Mouse (Mus musculus) ES-Bruce4 (cell line): ENCODE measurements at regions not wholly inside any gene's neighbourhood (a gene's known extent, or its start where the extent isn't known, plus 50 kb on each side); places are given as distances from the start of the nearest gene placed in this dataset.

Experiments
- H3K27ac ChIP-seq: 2 replicates; pipeline ENCODE4 v1.5.1; 2012; ENCODE audit warnings: low read length, inconsistent platforms; ENCODE audit not compliant: insufficient read depth
- H3K27me3 ChIP-seq: 2 replicates; pipeline ENCODE4 v1.6.1; 2012; ENCODE audit warnings: mild to moderate bottlenecking, low read length, inconsistent platforms; ENCODE audit not compliant: control insufficient read depth, poor library complexity, insufficient read depth, severe bottlenecking
- H3K36me3 ChIP-seq: 2 replicates; pipeline ENCODE4 v1.6.1; 2012; ENCODE audit warnings: inconsistent platforms, mild to moderate bottlenecking, low read length, moderate library complexity; ENCODE audit not compliant: control insufficient read depth, poor library complexity, insufficient read depth, severe bottlenecking
- H3K4me1 ChIP-seq: one replicate; pipeline ENCODE4 v1.8.1; 2011; ENCODE audit warnings: low read length; ENCODE audit not compliant: control insufficient read depth, insufficient read depth
- H3K4me3 ChIP-seq: 2 replicates; pipeline ENCODE4 v1.5.1; 2011; ENCODE audit warnings: low read depth, mild to moderate bottlenecking, low read length
- H3K9ac ChIP-seq: 2 replicates; pipeline ENCODE4 v1.6.1; 2012; ENCODE audit warnings: low read depth, mild to moderate bottlenecking, inconsistent platforms; ENCODE audit not compliant: poor library complexity, severe bottlenecking
- H3K9me3 ChIP-seq: replicated peaks from 2 replicates; pipeline ENCODE4 v1.6.1; 2012; ENCODE audit warnings: mild to moderate bottlenecking, low read length, inconsistent platforms; ENCODE audit not compliant: control insufficient read depth, poor library complexity, insufficient read depth, severe bottlenecking
- CTCF ChIP-seq: IDR thresholded peaks from one replicate; pipeline ENCODE4 v1.8.1; 2011; ENCODE audit warnings: low read depth, low read length
- EP300 ChIP-seq: IDR thresholded peaks from 2 replicates; pipeline ENCODE4 v1.6.1; 2011; ENCODE audit warnings: low read depth, low read length; ENCODE audit not compliant: insufficient read depth
- POLR2A ChIP-seq: IDR thresholded peaks from one replicate; pipeline ENCODE4 v1.8.1; 2011; ENCODE audit warnings: low read length; ENCODE audit not compliant: insufficient read depth

- Histone ChIP-seq H3K4me1 (no peaks in the 10 kb centered on the region), H3K27ac (no peak overlapping the region), H3K36me3 (no peaks in the 10 kb centered on the region), H3K4me3 (no peak overlapping the region), H3K9me3 (no peaks in the 10 kb centered on the region), H3K9ac (no peak overlapping the region), H3K27me3 (no peaks in the 10 kb centered on the region)
- TF ChIP-seq CTCF (no peak), EP300 (no peak), POLR2A (no peak)
Measured at GRCm38 (mm10) chr9:50024820-50025219, 226.1 kb upstream of the Ncam1 start.

- H3K27me3 ChIP-seq = no peaks in the 10 kb centered on the region
- no peaks in the 10 kb centered on the region for H3K36me3 ChIP-seq
- H3K9me3 ChIP-seq = no peaks in the 10 kb centered on the region
- H3K27ac ChIP-seq = no peak overlapping the region
- no peak overlapping the region for H3K9ac ChIP-seq
- no peaks in the 10 kb centered on the region for H3K4me1 ChIP-seq
- no peak for TF ChIP-seq EP300
- no peak for TF ChIP-seq POLR2A
- TF ChIP-seq CTCF = no peak
- no peak overlapping the region for H3K4me3 ChIP-seq
Measured at GRCm38 (mm10) chr9:50013602-50014001, 214.9 kb upstream of the Ncam1 start.

- Histone ChIP-seq H3K9me3 (no peaks in the 10 kb centered on the region), H3K9ac (no peak overlapping the region), H3K27ac (no peak overlapping the region), H3K4me1 (no peaks in the 10 kb centered on the region), H3K4me3 (no peak overlapping the region), H3K36me3 (no peaks in the 10 kb centered on the region), H3K27me3 (no peaks in the 10 kb centered on the region)
- TF ChIP-seq CTCF (no peak), POLR2A (no peak), EP300 (no peak)
Measured at GRCm38 (mm10) chr9:50005757-50006576, 207.2 kb upstream of the Ncam1 start.

GRCm38 (mm10) chr9:50002695-50003094 is 204.0 kb upstream of the Ncam1 start:
- Histone ChIP-seq H3K4me3 (no peak overlapping the region), H3K27ac (no peak overlapping the region), H3K4me1 (no peaks in the 10 kb centered on the region), H3K36me3 (no peaks in the 10 kb centered on the region), H3K27me3 (no peaks in the 10 kb centered on the region), H3K9ac (no peak overlapping the region), H3K9me3 (no peaks in the 10 kb centered on the region)
- no peak for TF ChIP-seq POLR2A
- no peak for TF ChIP-seq CTCF
- no peak for TF ChIP-seq EP300

GRCm38 (mm10) chr9:50000497-50001404 is 202.0 kb upstream of the Ncam1 start:
- Histone ChIP-seq H3K9ac (no peak overlapping the region), H3K9me3 (no peaks in the 10 kb centered on the region; the same call in 1 of the 2 replicates), H3K4me3 (no peak overlapping the region), H3K27ac (no peak overlapping the region), H3K27me3 (no peaks in the 10 kb centered on the region), H3K36me3 (no peaks in the 10 kb centered on the region), H3K4me1 (no peaks in the 10 kb centered on the region)
- TF ChIP-seq POLR2A = no peak

- H3K9me3 ChIP-seq = no peaks in the 10 kb centered on the region; the same call in none of the 2 replicates
- H3K36me3 ChIP-seq = no peaks in the 10 kb centered on the region
- no peak overlapping the region for H3K4me3 ChIP-seq
- no peak overlapping the region for H3K27ac ChIP-seq
- H3K9ac ChIP-seq = no peak overlapping the region
- no peaks in the 10 kb centered on the region for H3K4me1 ChIP-seq
- no peaks in the 10 kb centered on the region for H3K27me3 ChIP-seq
- TF ChIP-seq EP300 (no peak), CTCF (no peak), POLR2A (no peak)
Measured at GRCm38 (mm10) chr9:49999970-50000369, 201.2 kb upstream of the Ncam1 start.
